Mouse (Mus musculus) forebrain, embryonic 11.5 days (tissue): Measurements from ENCODE around the gene Hsd17b1. TPM values are rescaled to one million over a fixed set of nuclear protein-coding genes. Genes with fewer than 3 reads are reported as not detected.

Source experiments
- ATAC-seq: fragments of 200-750 bp; cut with Nextera tagmentation; replicated peaks from 2 replicates; pipeline ENCODE4 v1.8.0; 2017; ENCODE audit warnings: moderate TSS enrichment; ENCODE audit not compliant: low FRiP score
- DNase-seq: peaks from one replicate; pipeline ENCODE4 v3.0.0-alpha.2; 2017; ENCODE audit warnings: low spot score
- H3K27ac ChIP-seq: fragments of 300-500 bp; sonication (generic); 2 replicates; pipeline ENCODE4 v1.5.1; 2014; ENCODE audit warnings: low read depth, low read length
- H3K27me3 ChIP-seq: fragments of 300-500 bp; sonication (generic); 2 replicates; pipeline ENCODE4 v1.6.1; 2014; ENCODE audit warnings: mild to moderate bottlenecking, low read length, mixed read lengths; ENCODE audit not compliant: control insufficient read depth, insufficient read depth
- H3K36me3 ChIP-seq: fragments of 300-500 bp; sonication (generic); 2 replicates; pipeline ENCODE4 v1.6.1; 2014; ENCODE audit warnings: mild to moderate bottlenecking, low read length, moderate library complexity, mixed read lengths; ENCODE audit not compliant: control insufficient read depth, insufficient read depth
- H3K4me1 ChIP-seq: fragments of 300-500 bp; sonication (generic); replicated peaks from 2 replicates; pipeline ENCODE4 v1.6.1; 2014; ENCODE audit warnings: low read length, mixed read lengths; ENCODE audit not compliant: control insufficient read depth, insufficient read depth
- H3K4me2 ChIP-seq: fragments of 300-500 bp; sonication (generic); 2 replicates; pipeline ENCODE4 v1.6.1; 2014; ENCODE audit warnings: low read depth, mild to moderate bottlenecking, low read length, moderate library complexity, mixed read lengths; ENCODE audit not compliant: severe bottlenecking
- H3K4me3 ChIP-seq: fragments of 300-500 bp; sonication (generic); 2 replicates; pipeline ENCODE4 v1.5.1; 2014; ENCODE audit warnings: low read depth, low read length
- H3K9ac ChIP-seq: fragments of 300-500 bp; sonication (generic); 2 replicates; pipeline ENCODE4 v1.6.1; 2014; ENCODE audit warnings: low read length
- H3K9me3 ChIP-seq: fragments of 300-500 bp; sonication (generic); 2 replicates; pipeline ENCODE4 v1.6.1; 2016; ENCODE audit warnings: low read length, mixed read lengths; ENCODE audit not compliant: control insufficient read depth
- WGBS: fragments of 180-500 bp; shearing (Covaris S2); extraction: QIAGEN DNeasy Blood & Tissue Kit; methylation state at CpG from one replicate; pipeline ENCODE4 v1.1.7; 2014; 5-methylcytosine and 5-hydroxymethylcytosine counted together
- polyA plus RNA-seq: library from polyadenylated mRNA; unstranded; fragments of >200 nt; fragmentation: Nextera tagmentation; extraction: Ambion mirVana; gene quantifications from 2 replicates; pipeline ENCODE4 v1.2.1, GENCODE M21; 2014

Hsd17b1 gene
- polyA plus RNA-seq, 1 experiment from 2014 or later = 0.19 TPM

DNA sequence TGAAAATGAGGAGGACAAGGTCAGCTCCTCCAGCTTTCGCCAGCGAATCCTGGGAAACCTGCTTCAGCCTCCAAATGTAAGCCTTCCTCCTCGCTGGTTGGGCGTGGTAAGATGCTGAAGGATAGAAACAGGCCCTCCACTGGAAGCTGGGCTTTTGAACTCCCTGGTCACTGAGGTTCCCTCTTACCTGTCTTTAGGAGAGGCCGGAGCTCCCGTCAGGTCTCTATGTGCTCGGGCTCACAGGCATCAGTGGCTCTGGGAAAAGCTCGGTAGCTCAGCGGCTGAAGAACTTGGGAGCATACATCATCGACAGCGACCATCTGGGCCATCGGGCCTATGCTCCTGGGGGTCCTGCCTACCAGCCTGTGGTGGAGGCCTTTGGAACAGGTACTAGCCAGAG, 6.6 kb downstream of the Hsd17b1 start:
- Histone ChIP-seq H3K9me3 (no peaks in the 10 kb centered on the region), H3K4me3 (no peak overlapping the region), H3K27me3 (peaks cover 18% of the 10 kb centered on the region), H3K27ac (no peak overlapping the region), H3K4me1 (peaks cover 25% of the 10 kb centered on the region), H3K9ac (no peak overlapping the region), H3K4me2 (no peak overlapping the region), H3K36me3 (no peaks in the 10 kb centered on the region; the same call in 1 of the 2 replicates)
- WGBS = 92% methylated on average over 12 of the region's 12 CpGs
- DNase-seq (no peak), ATAC-seq (no peak)

DNA sequence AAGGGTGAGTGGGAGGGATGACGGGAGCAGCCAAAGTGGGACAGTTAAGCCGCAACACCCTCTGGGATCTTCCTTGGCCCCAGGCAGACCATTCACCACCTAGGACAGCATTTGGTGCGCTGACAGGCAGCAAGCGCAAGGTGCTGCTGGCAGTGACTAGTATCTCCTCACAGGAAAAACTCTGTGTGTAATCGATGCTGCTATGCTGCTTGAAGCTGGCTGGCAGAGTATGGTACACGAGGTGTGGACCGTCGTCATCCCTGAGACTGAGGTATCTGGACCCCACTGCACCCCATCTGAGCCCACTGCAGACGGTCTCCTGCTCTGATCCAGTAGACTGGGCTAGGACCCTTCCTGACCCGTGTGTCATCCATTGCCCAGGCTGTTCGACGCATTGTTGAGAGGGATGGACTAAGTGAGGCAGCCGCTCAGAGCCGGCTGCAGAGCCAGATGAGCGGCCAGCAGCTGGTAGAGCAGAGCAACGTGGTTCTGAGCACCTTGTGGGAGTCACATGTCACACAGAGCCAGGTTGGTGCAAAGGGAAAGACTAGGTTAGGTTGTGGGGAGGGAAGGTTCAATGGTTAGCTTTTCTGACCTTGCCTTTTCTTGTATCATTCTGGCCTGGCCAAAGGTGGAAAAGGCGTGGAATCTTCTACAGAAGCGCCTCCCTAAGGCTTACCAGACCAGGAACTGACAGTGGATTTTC, 7.6 kb downstream of the Hsd17b1 start:
- Histone ChIP-seq H3K36me3 (no peaks in the 10 kb centered on the region; the same call in 1 of the 2 replicates), H3K4me3 (no peak overlapping the region), H3K4me1 (peaks cover 25% of the 10 kb centered on the region), H3K27ac (no peak overlapping the region), H3K4me2 (no peak overlapping the region), H3K9me3 (no peaks in the 10 kb centered on the region), H3K9ac (no peak overlapping the region; the same call in none of the 2 replicates), H3K27me3 (peaks cover 9% of the 10 kb centered on the region)
- DNase-seq (no peak), ATAC-seq (no peak)
- WGBS = 91% methylated on average over 18 of the region's 18 CpGs

DNA sequence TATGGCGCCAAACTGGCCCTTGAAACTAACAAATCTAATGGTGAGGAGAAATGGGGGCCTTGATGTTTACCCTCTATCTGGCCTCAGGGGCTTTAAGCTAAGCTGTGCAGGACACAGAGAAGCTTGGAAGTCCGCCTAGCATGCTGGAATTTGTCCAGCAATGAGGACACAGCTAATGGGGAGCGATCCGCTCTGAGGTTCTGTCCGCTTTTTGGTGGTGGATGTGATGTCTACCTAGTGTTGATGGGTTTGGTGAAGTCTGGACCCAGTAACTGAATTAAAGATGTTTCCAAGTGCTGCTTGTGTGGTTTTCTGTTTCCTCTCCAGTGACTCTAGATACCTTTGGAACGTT, 8.1 kb downstream of the Hsd17b1 start:
- ATAC-seq = no peak
- H3K27ac ChIP-seq = peak overlapping the region; percentile 68
- H3K4me2 ChIP-seq = peak overlapping the region; percentile 93
- 80% methylated on average over 6 of the region's 6 CpGs for WGBS
- no peak overlapping the region for H3K4me3 ChIP-seq
- H3K4me1 ChIP-seq = peaks cover 25% of the 10 kb centered on the region
- H3K27me3 ChIP-seq = peaks cover 4% of the 10 kb centered on the region
- H3K36me3 ChIP-seq = peaks cover 4% of the 10 kb centered on the region; the same call in 1 of the 2 replicates
- H3K9me3 ChIP-seq = no peaks in the 10 kb centered on the region
- no peak for DNase-seq
- 0 out of 2 replicates have a peak overlapping the region, but pooled peaks have one; percentile 2 for H3K9ac ChIP-seq

DNA sequence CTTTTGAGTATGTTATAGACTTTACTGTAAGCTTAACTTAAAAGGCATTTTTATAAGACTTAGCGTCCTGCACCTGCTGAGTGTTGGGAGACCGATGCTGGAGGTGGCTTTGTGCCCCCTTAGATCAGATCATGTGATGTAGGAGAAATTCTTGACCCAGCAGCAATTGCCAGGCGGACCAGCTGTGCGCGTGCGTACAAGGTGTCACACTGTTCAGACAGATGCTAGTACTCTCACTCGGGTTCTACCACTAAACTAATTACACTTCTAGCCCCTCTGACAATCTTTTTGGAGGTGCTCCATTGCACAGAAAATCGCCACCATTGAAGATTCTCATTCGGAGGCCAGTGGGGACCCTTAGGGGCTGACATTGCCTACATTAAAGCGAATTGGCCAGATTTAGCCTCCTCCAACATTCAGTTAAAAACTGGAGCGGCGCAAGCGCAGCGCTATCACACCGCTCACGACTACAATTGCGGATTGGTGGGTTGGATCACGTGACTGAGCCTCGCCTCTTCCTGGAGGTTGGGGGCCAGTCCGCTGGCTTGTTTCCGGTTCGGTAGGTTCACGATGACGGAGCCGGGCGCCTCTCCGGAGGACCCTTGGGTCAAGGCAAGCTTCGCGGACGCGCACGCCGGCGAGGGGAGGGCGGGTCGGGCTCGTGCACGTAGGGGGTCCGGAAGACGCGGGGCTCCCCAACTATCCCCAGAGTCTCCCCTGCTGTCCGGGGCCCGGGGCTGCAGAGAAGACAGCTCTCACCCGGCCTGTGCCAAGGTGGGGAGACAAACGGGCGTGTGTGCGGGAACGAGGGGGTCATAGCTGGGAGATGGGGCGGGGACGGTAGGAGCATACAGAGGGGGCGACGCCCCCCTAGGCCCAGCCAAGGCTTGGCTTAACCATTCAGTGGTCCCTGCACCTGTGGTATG, 8.8 kb downstream of the Hsd17b1 start, which contains the start of gene Mlx:
Gene Mlx (plus strand): TSS at position 522 of the 926 bp plus-strand sequence.
- Histone ChIP-seq H3K36me3 (peaks cover 7% of the 10 kb centered on the region; the same call in 1 of the 2 replicates), H3K27ac (peak within 1 kb of the TSS; percentile 68), H3K9me3 (no peaks in the 10 kb centered on the region), H3K4me2 (peak within 1 kb of the TSS; percentile 93), H3K9ac (peak within 1 kb of the TSS; percentile 74), H3K4me1 (peaks cover 21% of the 10 kb centered on the region), H3K27me3 (no peaks in the 10 kb centered on the region), H3K4me3 (peak within 1 kb of the TSS; percentile 83)
- ATAC-seq (peak; percentile 81), DNase-seq (peak; percentile 93)
- WGBS = 1% methylated on average over 51 of the region's 52 CpGs

DNA sequence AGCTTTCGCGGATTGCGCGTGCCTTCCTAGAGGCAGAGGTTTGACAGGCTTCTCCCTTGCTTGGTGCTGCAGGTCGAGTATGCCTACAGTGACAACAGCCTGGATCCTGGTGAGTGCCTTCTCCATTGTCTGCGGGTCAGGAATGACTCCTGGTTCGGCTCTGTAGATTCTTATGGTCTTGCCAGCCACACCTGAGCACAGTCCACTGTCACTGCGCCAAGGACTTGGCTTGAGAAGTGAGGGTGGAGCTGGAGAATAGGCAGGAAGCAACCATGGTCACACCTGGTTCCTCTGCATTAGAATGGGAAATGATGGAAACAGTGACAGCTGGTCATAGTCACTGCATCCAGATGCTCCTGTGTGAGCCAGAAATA, 9.5 kb downstream of the Hsd17b1 start:
- Histone ChIP-seq H3K9me3 (no peaks in the 10 kb centered on the region), H3K9ac (peak overlapping the region; percentile 74), H3K36me3 (peaks cover 14% of the 10 kb centered on the region), H3K4me3 (peak overlapping the region; percentile 83), H3K27ac (no peak overlapping the region; the same call in 1 of the 2 replicates), H3K27me3 (no peaks in the 10 kb centered on the region), H3K4me1 (peaks cover 21% of the 10 kb centered on the region), H3K4me2 (peak overlapping the region; percentile 93)
- 8% methylated on average over 8 of the region's 8 CpGs for WGBS
- ATAC-seq = no peak
- no peak for DNase-seq

DNA sequence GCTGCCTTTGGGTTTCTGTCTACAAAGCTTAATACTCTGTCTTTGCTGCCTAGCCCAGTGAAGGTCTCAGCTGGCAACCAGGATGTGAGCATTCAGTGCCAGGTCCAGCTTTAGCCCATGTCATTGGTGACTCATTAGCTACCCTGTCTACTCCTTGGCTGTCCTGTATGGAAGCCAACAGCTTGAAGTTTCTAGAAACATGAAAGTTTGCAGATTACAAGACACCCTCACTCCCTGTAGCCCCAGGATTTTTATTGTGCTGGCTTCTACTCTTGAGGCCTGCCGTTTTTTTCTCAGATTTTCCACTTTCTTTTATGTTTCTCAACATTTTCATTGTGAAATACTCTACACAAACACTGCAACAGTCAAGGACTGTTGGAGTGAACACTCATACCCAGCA, 11.7 kb downstream of the Hsd17b1 start:
- ATAC-seq (no peak), DNase-seq (no peak)
- Histone ChIP-seq H3K9ac (no peak overlapping the region), H3K9me3 (no peaks in the 10 kb centered on the region), H3K27me3 (no peaks in the 10 kb centered on the region), H3K4me1 (peaks cover 16% of the 10 kb centered on the region), H3K36me3 (peaks cover 15% of the 10 kb centered on the region), H3K4me3 (no peak overlapping the region), H3K4me2 (no peak overlapping the region), H3K27ac (no peak overlapping the region)
- WGBS = 78% methylated on average over 1 of the region's 1 CpGs

DNA sequence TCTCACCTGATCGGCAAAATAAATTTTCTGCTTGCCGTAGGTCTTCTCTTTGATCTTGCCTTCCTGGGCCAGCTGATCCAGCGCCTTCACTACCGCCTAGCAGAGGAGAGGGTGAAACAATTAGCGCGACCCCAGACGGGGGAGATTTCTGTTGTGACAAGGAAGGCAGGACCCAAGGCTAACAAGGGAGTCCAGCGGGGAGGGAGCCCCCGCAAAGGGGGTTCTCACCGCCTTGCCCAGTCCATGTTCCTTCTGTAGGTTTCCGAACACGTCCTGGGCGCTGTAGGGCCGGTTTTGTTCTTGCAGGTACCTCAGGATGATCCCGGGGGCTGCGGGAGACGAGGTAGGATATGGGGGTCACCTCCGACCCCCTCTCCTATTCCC, 16.7 kb downstream of the Hsd17b1 start:
- DNase-seq (no peak), ATAC-seq (no peak; the same call in 1 of the 2 replicates)

DNA sequence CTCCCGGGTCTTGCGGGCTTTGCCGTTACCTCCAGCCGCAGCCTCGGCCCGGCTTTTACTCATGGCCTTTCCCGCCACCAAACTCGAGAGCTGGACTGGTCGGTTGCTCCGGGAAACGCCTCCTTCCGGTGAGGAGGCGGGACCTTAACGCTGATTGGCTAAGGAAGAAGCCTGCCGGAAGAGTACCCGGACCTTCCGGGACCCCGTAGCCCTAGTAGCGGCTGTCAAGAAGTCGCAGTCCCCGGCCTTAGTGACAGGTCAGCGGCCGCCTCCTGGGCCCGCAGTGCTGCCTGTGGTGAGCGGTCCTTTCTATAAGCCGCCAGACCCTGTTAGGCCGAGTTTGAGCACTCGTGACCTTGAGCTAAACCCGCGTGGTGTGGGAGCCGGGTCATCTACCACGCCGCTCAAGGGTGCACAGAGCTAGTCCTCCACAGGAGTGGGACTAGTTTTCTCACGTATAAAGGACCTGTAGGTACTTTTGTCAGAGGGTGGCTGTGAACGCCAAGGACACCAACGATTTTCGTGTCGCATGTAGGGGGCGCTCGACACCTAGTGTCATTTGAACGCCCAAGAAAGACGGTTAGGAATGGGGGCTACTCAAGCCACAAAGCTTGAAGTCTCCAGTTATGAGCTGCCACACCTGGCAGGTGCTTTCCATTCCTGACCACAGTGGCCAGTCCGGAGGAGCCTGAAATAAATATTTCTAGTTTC, 17.3 kb downstream of the Hsd17b1 start, which contains the start of gene Psmc3ip:
Gene Psmc3ip (minus strand): TSS at position 123 of the 711 bp plus-strand sequence.
- Histone ChIP-seq H3K4me2 (peak within 1 kb of the TSS; percentile 89), H3K9me3 (no peaks in the 10 kb centered on the region), H3K27ac (peak within 1 kb of the TSS; percentile 80), H3K36me3 (peaks cover 17% of the 10 kb centered on the region), H3K4me3 (peak within 1 kb of the TSS; percentile 70), H3K9ac (peak within 1 kb of the TSS; percentile 89), H3K4me1 (no peaks in the 10 kb centered on the region), H3K27me3 (no peaks in the 10 kb centered on the region)
- ATAC-seq (peak; percentile 96), DNase-seq (peak; percentile 95)
- 1% methylated on average over 43 of the region's 43 CpGs for WGBS

More for the DNA sequence above, 16.7 kb downstream of the Hsd17b1 start:
- no peaks in the 10 kb centered on the region for H3K4me1 ChIP-seq
- peak overlapping the region; percentile 70 for H3K4me3 ChIP-seq
- H3K27ac ChIP-seq = peak overlapping the region; percentile 80; the same call in 1 of the 2 replicates
- peak overlapping the region; percentile 89 for H3K9ac ChIP-seq
- H3K4me2 ChIP-seq = peak overlapping the region; percentile 89
- no peaks in the 10 kb centered on the region for H3K27me3 ChIP-seq
- peaks cover 17% of the 10 kb centered on the region for H3K36me3 ChIP-seq
- H3K9me3 ChIP-seq = no peaks in the 10 kb centered on the region
- WGBS = 1% methylated on average over 18 of the region's 18 CpGs
